Mouse (Mus musculus) MEL (cell line): ENCODE measurements at regions not wholly inside any gene's neighbourhood (a gene's known extent, or its start where the extent isn't known, plus 50 kb on each side); places are given as distances from the start of the nearest gene placed in this dataset.

ENCODE experiments used
- DNase-seq: peaks from one replicate; pipeline ENCODE4 v3.0.0; 2011; ENCODE audit warnings: low read depth, low spot score
- H3K27ac ChIP-seq: 2 replicates; pipeline ENCODE4 v1.5.1; 2012; ENCODE audit warnings: low read depth, mild to moderate bottlenecking, control low read depth, low read length, moderate library complexity; ENCODE audit not compliant: control insufficient read depth
- H3K27me3 ChIP-seq, 2 experiments: fragments of 150-350 bp in 1 of 2; sonication (generic) in 1 of 2; 2 replicates each; pipeline ENCODE4 v1.6.1; 2012; ENCODE audit warnings: low read length in 2 of 2, mild to moderate bottlenecking in 2 of 2, improper control_type of control experiment in 1 of 2, moderate library complexity in 1 of 2; ENCODE audit not compliant: insufficient read depth in 2 of 2, control insufficient read depth in 1 of 2
- H3K36me3 ChIP-seq, 2 experiments: 2 replicates each; pipeline ENCODE4 v1.6.1; 2012 to 2014; ENCODE audit warnings: low read length in 2 of 2, improper control_type of control experiment in 1 of 2, inconsistent platforms in 1 of 2, mild to moderate bottlenecking in 1 of 2; ENCODE audit not compliant: insufficient read depth in 2 of 2, control insufficient read depth in 1 of 2
- H3K4me1 ChIP-seq, 2 experiments: fragments of 150-350 bp in 1 of 2; sonication (generic) in 1 of 2; 2 replicates each; pipeline ENCODE4 v1.6.1; 2012; ENCODE audit warnings: low read length in 2 of 2, improper control_type of control experiment in 1 of 2, mild to moderate bottlenecking in 1 of 2; ENCODE audit not compliant: insufficient read depth in 2 of 2, control insufficient read depth in 1 of 2
- H3K4me3 ChIP-seq, 2 experiments: fragments of 150-350 bp in 1 of 2; sonication (generic) in 1 of 2; 2 replicates each; pipeline ENCODE4 v1.5.1; 2012; ENCODE audit warnings: low read depth in 2 of 2, low read length in 2 of 2, mild to moderate bottlenecking in 2 of 2, moderate library complexity in 2 of 2, control low read depth in 1 of 2, improper control_type of control experiment in 1 of 2; ENCODE audit not compliant: control insufficient read depth in 1 of 2, insufficient read depth in 1 of 2
- H3K79me2 ChIP-seq: 2 replicates; pipeline ENCODE4 v1.6.1; 2012; ENCODE audit warnings: mild to moderate bottlenecking, low read length, moderate library complexity; ENCODE audit not compliant: control insufficient read depth, poor library complexity, insufficient read depth
- H3K9ac ChIP-seq: 2 replicates; pipeline ENCODE4 v1.6.1; 2012; ENCODE audit warnings: low read depth, mild to moderate bottlenecking, control low read depth, low read length, moderate library complexity; ENCODE audit not compliant: control insufficient read depth, poor library complexity, severe bottlenecking
- H3K9me3 ChIP-seq: fragments of 150-350 bp; sonication (generic); replicated peaks from 2 replicates; pipeline ENCODE4 v1.6.1; 2012; ENCODE audit warnings: mild to moderate bottlenecking, low read length, improper control_type of control experiment, moderate library complexity; ENCODE audit not compliant: insufficient read depth
- BHLHE40 ChIP-seq: IDR thresholded peaks from 2 replicates; pipeline ENCODE4 v1.6.1; 2012; ENCODE audit warnings: low read depth, mild to moderate bottlenecking, inconsistent platforms, low read length, improper control_type of control experiment, borderline replicate concordance
- CHD1 ChIP-seq: IDR thresholded peaks from 2 replicates; pipeline ENCODE4 v1.6.1; 2012; ENCODE audit warnings: low read depth, mild to moderate bottlenecking, inconsistent platforms, low read length, improper control_type of control experiment
- CHD2 ChIP-seq: IDR thresholded peaks from 2 replicates; pipeline ENCODE4 v1.6.1; 2011; ENCODE audit warnings: low read length, improper control_type of control experiment
- CTCF ChIP-seq, 3 experiments: IDR thresholded peaks in 2 of 3; conservative IDR thresholded peaks in 1 of 3; 2 replicates each; pipeline ENCODE4 v1.5.1; 2011 to 2012; ENCODE audit warnings: low read length in 3 of 3, low read depth in 2 of 3, mild to moderate bottlenecking in 2 of 3, improper control_type of control experiment in 1 of 3, inconsistent platforms in 1 of 3, mixed read lengths in 1 of 3, moderate library complexity in 1 of 3; ENCODE audit not compliant: control insufficient read depth in 1 of 3, insufficient read depth in 1 of 3, poor library complexity in 1 of 3, severe bottlenecking in 1 of 3
- ELF1 ChIP-seq: IDR thresholded peaks from 2 replicates; pipeline ENCODE4 v1.6.1; 2014; ENCODE audit warnings: low read depth, mild to moderate bottlenecking, inconsistent platforms, low read length, improper control_type of control experiment, moderate library complexity
- EP300 ChIP-seq, 2 experiments: IDR thresholded peaks; 2 replicates each; pipeline ENCODE4 v1.6.1; 2011; ENCODE audit warnings: improper control_type of control experiment in 2 of 2, low read length in 2 of 2, low read depth in 1 of 2, mild to moderate bottlenecking in 1 of 2
- ETS1 ChIP-seq: IDR thresholded peaks from 2 replicates; pipeline ENCODE4 v1.6.1; 2012; ENCODE audit warnings: low read depth, mild to moderate bottlenecking, inconsistent platforms, low read length, improper control_type of control experiment, moderate library complexity
- GABPA ChIP-seq: IDR thresholded peaks from 2 replicates; pipeline ENCODE4 v1.6.1; 2012; ENCODE audit warnings: low read depth, mild to moderate bottlenecking, inconsistent platforms, low read length, improper control_type of control experiment, moderate library complexity
- HCFC1 ChIP-seq: IDR thresholded peaks from 2 replicates; pipeline ENCODE4 v1.6.1; 2012; ENCODE audit warnings: low read depth, mild to moderate bottlenecking, inconsistent platforms, low read length, improper control_type of control experiment, moderate library complexity
- MAFK ChIP-seq: IDR thresholded peaks from 2 replicates; pipeline ENCODE4 v1.6.1; 2011; ENCODE audit warnings: low read depth, mild to moderate bottlenecking, low read length, improper control_type of control experiment, borderline replicate concordance
- MAX ChIP-seq: IDR thresholded peaks from 2 replicates; pipeline ENCODE4 v1.6.1; 2011; ENCODE audit warnings: low read length, improper control_type of control experiment
- MAZ ChIP-seq: IDR thresholded peaks from 2 replicates; pipeline ENCODE4 v1.6.1; 2012; ENCODE audit warnings: low read depth, mild to moderate bottlenecking, inconsistent platforms, low read length, improper control_type of control experiment
- MEF2A ChIP-seq: IDR thresholded peaks from 2 replicates; pipeline ENCODE4 v1.6.1; 2014; ENCODE audit warnings: low read depth, mild to moderate bottlenecking, inconsistent platforms, low read length, improper control_type of control experiment; ENCODE audit not compliant: poor library complexity, insufficient replicate concordance, severe bottlenecking; ENCODE audit errors: extremely low read depth
- MXI1 ChIP-seq: IDR thresholded peaks from 2 replicates; pipeline ENCODE4 v1.6.1; 2011; ENCODE audit warnings: mild to moderate bottlenecking, low read depth, low read length, improper control_type of control experiment
- NRF1 ChIP-seq: IDR thresholded peaks from 2 replicates; pipeline ENCODE4 v1.6.1; 2014; ENCODE audit warnings: low read depth, mild to moderate bottlenecking, inconsistent platforms, low read length, improper control_type of control experiment, moderate library complexity; ENCODE audit not compliant: poor library complexity, insufficient read depth, severe bottlenecking
- POLR2AphosphoS5 ChIP-seq: IDR thresholded peaks from 2 replicates; pipeline ENCODE4 v1.6.1; 2012; ENCODE audit warnings: low read depth, borderline replicate concordance, mild to moderate bottlenecking, inconsistent platforms, low read length, moderate library complexity, mixed read lengths
- RCOR1 ChIP-seq: IDR thresholded peaks from 2 replicates; pipeline ENCODE4 v1.6.1; 2012; ENCODE audit warnings: low read depth, mild to moderate bottlenecking, inconsistent platforms, low read length, improper control_type of control experiment
- SMC3 ChIP-seq: IDR thresholded peaks from 2 replicates; pipeline ENCODE4 v1.6.1; 2011; ENCODE audit warnings: low read depth, low read length, improper control_type of control experiment
- TAL1 ChIP-seq: IDR thresholded peaks from 2 replicates; pipeline ENCODE4 v1.6.1; 2012; ENCODE audit warnings: mild to moderate bottlenecking, inconsistent platforms, low read length, moderate library complexity, mixed read lengths
- TBP ChIP-seq: IDR thresholded peaks from 2 replicates; pipeline ENCODE4 v1.8.0; 2011; ENCODE audit warnings: low read depth, low read length, improper control_type of control experiment
- UBTF ChIP-seq: IDR thresholded peaks from 2 replicates; pipeline ENCODE4 v1.6.1; 2012; ENCODE audit warnings: low read depth, mild to moderate bottlenecking, inconsistent platforms, low read length, improper control_type of control experiment, moderate library complexity, borderline replicate concordance; ENCODE audit not compliant: insufficient read depth
- USF1 ChIP-seq: IDR thresholded peaks from 2 replicates; pipeline ENCODE4 v1.6.1; 2014; ENCODE audit warnings: low read depth, mild to moderate bottlenecking, inconsistent platforms, low read length, improper control_type of control experiment, moderate library complexity
- USF2 ChIP-seq, 2 experiments: IDR thresholded peaks; 2 replicates each; pipeline ENCODE4 v1.6.1; 2011 to 2012; ENCODE audit warnings: improper control_type of control experiment in 2 of 2, low read length in 2 of 2, borderline replicate concordance in 1 of 2, inconsistent platforms in 1 of 2, low read depth in 1 of 2, mild to moderate bottlenecking in 1 of 2; ENCODE audit not compliant: insufficient read depth in 1 of 2
- ZNF384 ChIP-seq: IDR thresholded peaks from 2 replicates; pipeline ENCODE4 v1.6.1; 2012; ENCODE audit warnings: low read depth, mild to moderate bottlenecking, inconsistent platforms, low read length, improper control_type of control experiment

DNA sequence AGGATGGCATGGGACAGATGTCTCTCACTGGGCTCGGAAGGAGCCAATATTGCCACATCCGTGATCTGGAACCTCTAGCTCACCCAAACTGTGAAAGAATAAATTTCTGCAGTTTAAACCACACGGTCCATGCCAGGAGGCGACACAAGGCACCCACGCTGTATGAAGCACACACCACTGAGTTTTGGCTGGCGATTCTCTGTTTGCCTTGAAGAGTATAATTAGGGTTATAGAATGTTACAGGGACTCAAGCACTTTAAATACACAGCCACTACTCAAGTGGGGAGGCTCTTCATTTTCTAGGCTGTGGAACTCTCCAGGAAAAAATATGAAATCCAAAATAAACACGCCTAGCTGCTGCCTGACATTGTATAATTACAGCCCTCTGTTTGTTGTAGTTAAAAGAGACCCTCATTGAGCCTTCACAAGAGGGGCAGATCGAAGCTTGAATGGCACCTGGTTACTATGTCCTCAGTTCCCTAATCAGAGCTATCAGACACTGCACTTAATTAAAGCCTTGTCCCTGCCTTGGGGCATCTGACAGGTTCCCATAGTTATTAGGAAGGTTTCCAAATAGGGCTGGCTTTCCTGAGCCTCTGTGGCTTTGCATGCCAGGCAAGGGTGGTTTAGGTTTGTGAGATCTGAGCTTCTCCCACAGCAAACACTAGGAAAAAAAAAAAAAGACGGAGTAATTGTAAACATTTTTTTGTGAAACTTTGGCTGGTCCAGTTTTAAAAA lies 53.8 kb upstream of the Palm2 start:
- Histone ChIP-seq H3K27ac (no peak overlapping the region), H3K79me2 (no peaks in the 10 kb centered on the region), H3K36me3 (no peaks in the 10 kb centered on the region), H3K4me1 (no peaks in the 10 kb centered on the region), H3K9me3 (no peaks in the 10 kb centered on the region), H3K27me3 (no peaks in the 10 kb centered on the region; a peak in 1 of 4 replicates), H3K9ac (no peak overlapping the region), H3K4me3 (no peak overlapping the region)
- DNase-seq: no peak
- no peak for TF ChIP-seq ZNF384
- no peak for TF ChIP-seq RCOR1
- no peak for TF ChIP-seq CHD2
- TF ChIP-seq CTCF (IDR thresholded peaks at IDR 0.05 in 2 of 3, conservative IDR thresholded peaks at IDR 0.05 in 1 of 3; ENCODE audit: control insufficient read depth in 1 of 3, insufficient read depth in 1 of 3, low read depth in 2 of 3, low read length in 3 of 3, poor library complexity in 1 of 3, severe bottlenecking in 1 of 3): no peak
- TF ChIP-seq UBTF: no peak
- TF ChIP-seq MAFK: no peak
- no peak for TF ChIP-seq USF2 (IDR thresholded peaks at IDR 0.05; ENCODE audit: borderline replicate concordance in 1 of 2, insufficient read depth in 1 of 2, low read depth in 1 of 2, low read length in 2 of 2)
- TF ChIP-seq TAL1: no peak
- no peak for TF ChIP-seq MAZ
- TF ChIP-seq MAX: no peak
- TF ChIP-seq GABPA: no peak
- TF ChIP-seq POLR2AphosphoS5: no peak
- TF ChIP-seq ETS1: no peak

- H3K27me3 ChIP-seq: no peaks in the 10 kb centered on the region; a peak in 1 of 4 replicates
- H3K9me3 ChIP-seq: no peaks in the 10 kb centered on the region
- DNase-seq: no peak
- no peak overlapping the region for H3K27ac ChIP-seq
- H3K4me1 ChIP-seq: no peaks in the 10 kb centered on the region
- no peaks in the 10 kb centered on the region for H3K79me2 ChIP-seq
- H3K9ac ChIP-seq: no peak overlapping the region
- H3K36me3 ChIP-seq: no peaks in the 10 kb centered on the region
- H3K4me3 ChIP-seq: no peak overlapping the region
- TF ChIP-seq GABPA: no peak
- no peak for TF ChIP-seq USF1
- TF ChIP-seq MEF2A: no peak
- no peak for TF ChIP-seq NRF1
- no peak for TF ChIP-seq POLR2AphosphoS5
- no peak for TF ChIP-seq RCOR1
- no peak for TF ChIP-seq TBP
- TF ChIP-seq MAZ: no peak
- TF ChIP-seq BHLHE40: no peak
- no peak for TF ChIP-seq SMC3
- no peak for TF ChIP-seq EP300 (IDR thresholded peaks at IDR 0.05; ENCODE audit: low read depth in 1 of 2, low read length in 2 of 2)
- no peak for TF ChIP-seq ELF1
- no peak for TF ChIP-seq HCFC1
- no peak for TF ChIP-seq MAX
- TF ChIP-seq MXI1: no peak
- TF ChIP-seq CHD1: no peak
- no peak for TF ChIP-seq CTCF (IDR thresholded peaks at IDR 0.05 in 2 of 3, conservative IDR thresholded peaks at IDR 0.05 in 1 of 3; ENCODE audit: control insufficient read depth in 1 of 3, insufficient read depth in 1 of 3, low read depth in 2 of 3, low read length in 3 of 3, poor library complexity in 1 of 3, severe bottlenecking in 1 of 3)
Measured at GRCm38 (mm10) chr4:57381306-57381705, 52.7 kb upstream of the Palm2 start.
